In genomic region chr16:17486505-17486904, GRCm38 (mm10) we compare ENCODE assay signal across 10 mouse cellular contexts. TPM values are rescaled to one million over a fixed set of nuclear protein-coding genes. Genes with fewer than 3 reads are reported as not detected.
A peak's percentile ranks its signal among the peaks of the same experiment; 100 is the strongest.
DNase-seq lines count a peak whose midpoint lies in the region; ATAC-seq lines count a peak whose summit lies in the region.
"Had no signal": no experiment of that assay in that cellular context is flagged by ENCODE, and none has a peak within 500 bp of the region (broad histone marks: within the 10 kb centered on the region; RNA-seq: fewer than 3 reads in every experiment).

No protein-coding gene starts in this region.

- H3K27me3 ChIP-seq in forebrain, embryonic 11.5 days (ENCODE audit: control insufficient read depth, insufficient read depth, low read length) = peaks cover 5% of the 10 kb centered on the region
- peaks cover 24% of the 10 kb centered on the region for H3K27me3 ChIP-seq in forebrain, embryonic 12.5 days
- H3K27me3 ChIP-seq in midbrain, embryonic 14.5 days (ENCODE audit: control insufficient read depth, insufficient read depth, low read length) = peaks cover 10% of the 10 kb centered on the region; the same call in 1 of the 2 replicates
- H3K27me3 ChIP-seq in midbrain, embryonic 13.5 days = peaks cover 16% of the 10 kb centered on the region

- no peak for ATAC-seq in forebrain, embryonic 11.5 days (replicated peaks; ENCODE audit: low FRiP score)
- no peak for ATAC-seq in forebrain, embryonic 12.5 days (ENCODE audit: low FRiP score)
- no peak for ATAC-seq in midbrain, embryonic 14.5 days (ENCODE audit: low FRiP score, low TSS enrichment)
- no peak for ATAC-seq in midbrain, embryonic 13.5 days

- H3K4me2 ChIP-seq in forebrain, embryonic 11.5 days (ENCODE audit: low read depth, low read length, severe bottlenecking) = no peak overlapping the region
- H3K4me2 ChIP-seq in forebrain, embryonic 12.5 days = no peak overlapping the region
- H3K4me2 ChIP-seq in midbrain, embryonic 14.5 days (ENCODE audit: low read length) = no peak overlapping the region
- H3K4me2 ChIP-seq in midbrain, embryonic 13.5 days (replicated peaks) = no peak overlapping the region
- H3K4me2 ChIP-seq: embryonic facial prominence, embryonic 15.5 days had no signal

- peak; percentile 49 for DNase-seq in forebrain, embryonic 11.5 days (ENCODE audit: low spot score)
- DNase-seq in midbrain, embryonic 14.5 days = peak; percentile 64
- DNase-seq in kidney, adult 8-10 months = peak; percentile 35 to 49
- DNase-seq in thymus, postnatal 10 days (ENCODE audit: low spot score in 2 of 2) = peak; percentile 34 to 51
- no peak for DNase-seq in left cerebral cortex, adult 11 months (ENCODE audit: low spot score)
- no peak for DNase-seq in layer of hippocampus, postnatal 25 days (ENCODE audit: extremely low spot score in 1 of 2, low spot score in 1 of 2)

- no peaks in the 10 kb centered on the region; the same call in 1 of the 2 replicates for H3K36me3 ChIP-seq in forebrain, embryonic 11.5 days (ENCODE audit: control insufficient read depth, insufficient read depth, low read length)
- H3K36me3 ChIP-seq in forebrain, embryonic 12.5 days (replicated peaks) = peaks cover 39% of the 10 kb centered on the region
- peaks cover 44% of the 10 kb centered on the region for H3K36me3 ChIP-seq in midbrain, embryonic 14.5 days (ENCODE audit: control insufficient read depth, insufficient read depth, low read length)
- peaks cover 46% of the 10 kb centered on the region for H3K36me3 ChIP-seq in midbrain, embryonic 13.5 days

- H3K4me3 ChIP-seq in forebrain, embryonic 11.5 days (ENCODE audit: low read depth, low read length) = no peak overlapping the region
- no peak overlapping the region for H3K4me3 ChIP-seq in forebrain, embryonic 12.5 days (replicated peaks)
- H3K4me3 ChIP-seq in midbrain, embryonic 14.5 days (replicated peaks; ENCODE audit: low read depth, low read length) = no peak overlapping the region
- no peak overlapping the region for H3K4me3 ChIP-seq in midbrain, embryonic 13.5 days (replicated peaks)
- H3K4me3 ChIP-seq: embryonic facial prominence, embryonic 15.5 days had no signal

- H3K9ac ChIP-seq in forebrain, embryonic 11.5 days (ENCODE audit: low read length) = no peak overlapping the region
- H3K9ac ChIP-seq in forebrain, embryonic 12.5 days = no peak overlapping the region
- no peak overlapping the region for H3K9ac ChIP-seq in midbrain, embryonic 14.5 days (replicated peaks; ENCODE audit: low read length)
- H3K9ac ChIP-seq in midbrain, embryonic 13.5 days (replicated peaks) = no peak overlapping the region
- H3K9ac ChIP-seq: embryonic facial prominence, embryonic 15.5 days had no signal

- H3K4me1 ChIP-seq in forebrain, embryonic 11.5 days (replicated peaks; ENCODE audit: control insufficient read depth, insufficient read depth, low read length) = peaks cover 4% of the 10 kb centered on the region; the same call in 1 of the 2 replicates
- H3K4me1 ChIP-seq in forebrain, embryonic 12.5 days = peaks cover 15% of the 10 kb centered on the region
- H3K4me1 ChIP-seq in midbrain, embryonic 14.5 days (ENCODE audit: control insufficient read depth, insufficient read depth, low read length) = peaks cover 5% of the 10 kb centered on the region; the same call in 1 of the 2 replicates
- H3K4me1 ChIP-seq in midbrain, embryonic 13.5 days (replicated peaks) = peaks cover 19% of the 10 kb centered on the region

- no peaks in the 10 kb centered on the region for H3K9me3 ChIP-seq in forebrain, embryonic 11.5 days (ENCODE audit: control insufficient read depth, low read length)
- no peaks in the 10 kb centered on the region for H3K9me3 ChIP-seq in forebrain, embryonic 12.5 days
- no peaks in the 10 kb centered on the region for H3K9me3 ChIP-seq in midbrain, embryonic 14.5 days (ENCODE audit: control insufficient read depth, low read length)
- H3K9me3 ChIP-seq in midbrain, embryonic 13.5 days = no peaks in the 10 kb centered on the region
- H3K9me3 ChIP-seq: embryonic facial prominence, embryonic 15.5 days had no signal

- WGBS in forebrain, embryonic 11.5 days = 70% methylated on average over 3 of the region's 3 CpGs
- WGBS in forebrain, embryonic 12.5 days = 66% methylated on average over 3 of the region's 3 CpGs
- WGBS in midbrain, embryonic 14.5 days = 50% methylated on average over 3 of the region's 3 CpGs
- WGBS in midbrain, embryonic 13.5 days = 58% methylated on average over 3 of the region's 3 CpGs

- H3K27ac ChIP-seq in forebrain, embryonic 11.5 days (ENCODE audit: low read depth, low read length) = no peak overlapping the region
- H3K27ac ChIP-seq in forebrain, embryonic 12.5 days = no peak overlapping the region
- no peak overlapping the region for H3K27ac ChIP-seq in midbrain, embryonic 14.5 days (replicated peaks; ENCODE audit: low read depth, low read length)
- no peak overlapping the region for H3K27ac ChIP-seq in midbrain, embryonic 13.5 days
- H3K27ac ChIP-seq: embryonic facial prominence, embryonic 15.5 days had no signal

RNA-seq across cellular contexts. Expression of gene Aifm3, which starts 2.9 kb away (rescaled TPM):
- polyA plus RNA-seq in forebrain, embryonic 11.5 days (2014; fragmentation: Nextera tagmentation; extraction: Ambion mirVana) = 3.2 and 3.8 TPM in 2 replicates
- 6.8 and 8.3 TPM in 2 replicates for polyA plus RNA-seq in forebrain, embryonic 12.5 days (2016; fragmentation: Nextera tagmentation; extraction: Ambion mirVana)
- polyA plus RNA-seq in midbrain, embryonic 14.5 days (2014; fragmentation: Nextera tagmentation; extraction: Ambion mirVana) = 4.4 and 4.7 TPM in 2 replicates
- polyA plus RNA-seq in midbrain, embryonic 13.5 days (2015; fragmentation: Nextera tagmentation; extraction: Ambion mirVana) = 7.9 and 10.6 TPM in 2 replicates
- 10 to 100 TPM; 76.1 to 84.5 TPM for total RNA-seq in layer of hippocampus, postnatal 25 days (2021)
- polyA plus RNA-seq: C2C12 had no signal

RNA-seq across cellular contexts. Expression of gene Lztr1, which starts 22.0 kb away (rescaled TPM):
- 97.5 and 106 TPM in 2 replicates for polyA plus RNA-seq in forebrain, embryonic 11.5 days (2014; fragmentation: Nextera tagmentation; extraction: Ambion mirVana)
- polyA plus RNA-seq in forebrain, embryonic 12.5 days (2016; fragmentation: Nextera tagmentation; extraction: Ambion mirVana) = 101 TPM in 2 replicates
- 117 and 121 TPM in 2 replicates for polyA plus RNA-seq in midbrain, embryonic 14.5 days (2014; fragmentation: Nextera tagmentation; extraction: Ambion mirVana)
- 124 and 133 TPM in 2 replicates for polyA plus RNA-seq in midbrain, embryonic 13.5 days (2015; fragmentation: Nextera tagmentation; extraction: Ambion mirVana)
- 100 to 1,000 TPM; 189 to 193 TPM for total RNA-seq in layer of hippocampus, postnatal 25 days (2021)

RNA-seq across cellular contexts. Expression of gene Crkl, which starts 34.7 kb away (rescaled TPM):
- 96.7 and 102 TPM in 2 replicates for polyA plus RNA-seq in forebrain, embryonic 11.5 days (2014; fragmentation: Nextera tagmentation; extraction: Ambion mirVana)
- polyA plus RNA-seq in forebrain, embryonic 12.5 days (2016; fragmentation: Nextera tagmentation; extraction: Ambion mirVana) = 101 and 117 TPM in 2 replicates
- polyA plus RNA-seq in midbrain, embryonic 14.5 days (2014; fragmentation: Nextera tagmentation; extraction: Ambion mirVana) = 76.3 and 85.4 TPM in 2 replicates
- polyA plus RNA-seq in midbrain, embryonic 13.5 days (2015; fragmentation: Nextera tagmentation; extraction: Ambion mirVana) = 88.7 and 91.2 TPM in 2 replicates
- 10 to 100 TPM; 34.3 to 38.5 TPM for total RNA-seq in layer of hippocampus, postnatal 25 days (2021)

RNA-seq across cellular contexts. Expression of gene Thap7, which starts 44.4 kb away (rescaled TPM):
- 50.2 and 55.6 TPM in 2 replicates for polyA plus RNA-seq in forebrain, embryonic 11.5 days (2014; fragmentation: Nextera tagmentation; extraction: Ambion mirVana)
- polyA plus RNA-seq in forebrain, embryonic 12.5 days (2016; fragmentation: Nextera tagmentation; extraction: Ambion mirVana) = 57.5 and 57.6 TPM in 2 replicates
- polyA plus RNA-seq in midbrain, embryonic 14.5 days (2014; fragmentation: Nextera tagmentation; extraction: Ambion mirVana) = 59.5 and 62.1 TPM in 2 replicates
- polyA plus RNA-seq in midbrain, embryonic 13.5 days (2015; fragmentation: Nextera tagmentation; extraction: Ambion mirVana) = 61.7 and 65.0 TPM in 2 replicates
- 10 to 100 TPM; 39.8 to 47.8 TPM for total RNA-seq in layer of hippocampus, postnatal 25 days (2021)

Comparison
In these comparisons a context has a peak if more than half of its experiments do, and no peak if none do; other contexts are left out.
1. DNase-seq: peak in forebrain, embryonic 11.5 days (single experiment), midbrain, embryonic 14.5 days (single experiment), kidney, adult 8-10 months (2 of 2) and thymus, postnatal 10 days (2 of 2); none in left cerebral cortex, adult 11 months (single experiment) and layer of hippocampus, postnatal 25 days (0 of 2).